Mouse (Mus musculus): ENCODE measurements around the gene Ap5m1. TPM values are rescaled to one million over a fixed set of nuclear protein-coding genes. Genes with fewer than 3 reads are reported as not detected.
"Not testable (repeated sequence)": the region's sequence is repeated elsewhere in the genome, so short reads cannot be mapped to it uniquely, and the experiment has no call there.

Ap5m1 gene
- polyA plus RNA-seq, 1 experiment from 2014 or later: 17.2 TPM

DNA sequence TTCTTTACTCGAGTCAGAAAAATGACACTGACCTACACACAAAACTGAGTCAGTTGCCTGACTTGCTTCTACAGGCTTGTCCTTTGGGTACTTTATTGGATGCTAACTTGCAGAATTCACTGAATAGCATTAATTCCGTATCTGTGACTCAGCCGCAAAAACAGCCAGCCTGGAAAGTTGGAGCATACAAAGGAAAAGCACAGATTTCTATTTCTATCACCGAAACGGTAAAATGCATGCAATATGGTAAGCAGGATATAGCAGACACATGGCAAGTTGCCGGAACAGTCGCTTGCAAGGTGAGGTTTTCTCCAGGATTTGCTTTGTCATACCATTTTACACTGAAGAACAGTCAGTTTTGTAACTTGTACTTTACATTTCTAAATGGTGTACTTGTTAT, 8.0 kb downstream of the Ap5m1 start:
- POLR2A ChIA-PET: no interaction called here

GRCm38 (mm10) chr14:49074361-49074760, 8.5 kb downstream of the Ap5m1 start:
- ATAC-seq (no peak), DNase-seq (ENCODE audit: low read depth, low spot score) (no peak)
- no peak for TF ChIP-seq CTCF (IDR thresholded peaks at IDR 0.05)
- CTCF ChIA-PET: interaction anchor here (1.2 kb wide), 1 partner anchor 45 kb away, joined by 4 read pairs; no protein-coding TSS in a partner anchor
- H3K27me3 ChIP-seq: no peaks in the 10 kb centered on the region
- in situ Hi-C loops (cut with MboI; ENCODE audit: low pct_unique_long_range_greater_than_20kb): no loop called here
- POLR2A ChIA-PET: no interaction called here

More for the DNA sequence above, 8.0 kb downstream of the Ap5m1 start:
- CTCF ChIA-PET: interaction anchor here (1.2 kb wide), 1 partner anchor 45 kb away, joined by 4 read pairs; no protein-coding TSS in a partner anchor
- no peak for DNase-seq (ENCODE audit: low read depth, low spot score)
- TF ChIP-seq CTCF (IDR thresholded peaks at IDR 0.05): no peak
- in situ Hi-C loops (cut with MboI; ENCODE audit: low pct_unique_long_range_greater_than_20kb): no loop called here
- no peak for ATAC-seq
- H3K27me3 ChIP-seq: no peaks in the 10 kb centered on the region

GRCm38 (mm10) chr14:49078820-49079219, 12.9 kb downstream of the Ap5m1 start:
- ATAC-seq (peak; percentile 39), DNase-seq (ENCODE audit: low read depth, low spot score) (no peak)
- no peaks in the 10 kb centered on the region for H3K27me3 ChIP-seq
- CTCF ChIA-PET: no interaction called here
- no peak for TF ChIP-seq CTCF (IDR thresholded peaks at IDR 0.05)
- in situ Hi-C loops (cut with MboI; ENCODE audit: low pct_unique_long_range_greater_than_20kb): no loop called here
- POLR2A ChIA-PET: no interaction called here

GRCm38 (mm10) chr14:49086522-49086921, 20.6 kb downstream of the Ap5m1 start:
- ATAC-seq: peak; percentile 71

GRCm38 (mm10) chr14:49088155-49089048, 22.5 kb downstream of the Ap5m1 start:
- ChIA-PET POLR2A (no interaction called here), CTCF (no interaction called here)
- in situ Hi-C loops (cut with MboI; ENCODE audit: low pct_unique_long_range_greater_than_20kb): no loop called here
- no peak for TF ChIP-seq CTCF (IDR thresholded peaks at IDR 0.05)
- ATAC-seq: no peak
- no peak for DNase-seq (ENCODE audit: low read depth, low spot score)
- H3K27me3 ChIP-seq: no peaks in the 10 kb centered on the region

More at GRCm38 (mm10) chr14:49086522-49086921, 20.6 kb downstream of the Ap5m1 start:
- in situ Hi-C loops (cut with MboI; ENCODE audit: low pct_unique_long_range_greater_than_20kb): no loop called here
- ChIA-PET CTCF (interaction anchor here (1.2 kb wide), 1 partner anchor 22 kb away, joined by 3 read pairs; no protein-coding TSS in a partner anchor), POLR2A (interaction anchor here (1.1 kb wide), 1 partner anchor 20 kb away, joined by 3 read pairs; the partner anchor contains the start of gene Ap5m1)
- DNase-seq (ENCODE audit: low read depth, low spot score): no peak
- TF ChIP-seq CTCF (IDR thresholded peaks at IDR 0.05): no peak
- no peaks in the 10 kb centered on the region for H3K27me3 ChIP-seq

DNA sequence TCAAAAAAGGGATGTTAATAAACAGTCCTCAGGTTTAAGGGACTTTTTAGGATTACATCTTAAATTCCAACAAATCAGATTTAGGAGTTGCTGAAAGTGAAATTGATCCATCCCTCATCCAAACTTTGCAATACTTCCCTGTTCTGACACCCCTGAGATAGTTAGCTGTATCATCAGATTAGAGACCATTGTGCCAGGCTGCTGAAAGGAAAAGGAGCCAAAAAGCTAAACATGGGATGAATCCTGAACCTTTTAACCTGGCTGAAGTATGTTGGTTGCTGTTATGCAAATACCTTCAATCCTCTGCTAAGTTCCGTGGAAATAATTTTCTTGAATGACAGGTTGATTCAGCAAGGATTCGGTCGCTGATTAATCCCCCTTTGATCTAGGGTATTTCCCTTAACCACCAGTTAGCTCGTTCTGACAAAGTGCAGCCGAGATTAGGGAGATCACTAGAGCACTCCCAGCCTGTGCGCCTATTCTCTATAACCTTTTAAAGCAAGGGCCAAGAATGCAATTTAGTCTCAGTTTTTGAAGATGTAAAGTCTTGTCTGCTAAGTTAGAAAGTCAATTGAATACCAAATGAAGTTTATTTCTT, 23.7 kb downstream of the Ap5m1 start:
- no peak for DNase-seq (ENCODE audit: low read depth, low spot score)
- TF ChIP-seq CTCF (IDR thresholded peaks at IDR 0.05): no peak
- H3K27me3 ChIP-seq: no peaks in the 10 kb centered on the region
- CTCF ChIA-PET: no interaction called here
- in situ Hi-C loops (cut with MboI; ENCODE audit: low pct_unique_long_range_greater_than_20kb): no loop called here
- POLR2A ChIA-PET: no interaction called here
- no peak for ATAC-seq

GRCm38 (mm10) chr14:49090102-49090501, 24.2 kb downstream of the Ap5m1 start:
- POLR2A ChIA-PET: no interaction called here
- in situ Hi-C loops (cut with MboI; ENCODE audit: low pct_unique_long_range_greater_than_20kb): no loop called here

DNA sequence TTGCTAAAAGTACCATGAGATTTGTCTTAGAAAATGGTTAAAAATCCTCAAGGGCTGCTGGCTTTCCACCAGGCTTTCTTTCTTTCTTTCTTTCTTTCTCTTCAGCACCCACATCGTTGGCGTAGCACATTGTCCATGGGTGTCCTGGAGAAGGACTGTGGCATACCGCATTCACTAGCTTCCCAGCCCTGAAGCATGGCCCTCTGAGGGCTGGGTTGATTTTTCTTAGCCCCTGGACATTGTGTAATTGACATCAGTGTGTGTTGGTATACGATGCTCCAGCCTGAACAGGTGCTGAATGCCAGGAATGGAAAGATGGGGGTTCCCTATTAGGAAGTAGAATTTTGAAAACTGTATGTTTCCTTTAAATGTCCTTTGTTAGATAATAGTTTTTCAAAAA, 25.4 kb downstream of the Ap5m1 start:
- ATAC-seq (no peak), DNase-seq (ENCODE audit: low read depth, low spot score) (no peak)
- TF ChIP-seq CTCF (IDR thresholded peaks at IDR 0.05): no peak
- H3K27me3 ChIP-seq: no peaks in the 10 kb centered on the region
- in situ Hi-C loops (cut with MboI; ENCODE audit: low pct_unique_long_range_greater_than_20kb): no loop called here
- CTCF ChIA-PET: interaction anchor here (0.9 to 1.4 kb wide), 3 partner anchors 9 to 124 kb away, joined by 3 to 4 read pairs (median 4); no protein-coding TSS in a partner anchor
- POLR2A ChIA-PET: no interaction called here

More at GRCm38 (mm10) chr14:49090102-49090501, 24.2 kb downstream of the Ap5m1 start:
- DNase-seq (ENCODE audit: low read depth, low spot score) (no peak), ATAC-seq (no peak)
- H3K27me3 ChIP-seq: no peaks in the 10 kb centered on the region
- CTCF ChIA-PET: no interaction called here
- no peak for TF ChIP-seq CTCF (IDR thresholded peaks at IDR 0.05)

GRCm38 (mm10) chr14:49091755-49092154, 25.9 kb downstream of the Ap5m1 start:
- POLR2A ChIA-PET; ATAC-seq; in situ Hi-C loops (cut with MboI; ENCODE audit: low pct_unique_long_range_greater_than_20kb); H3K27me3 ChIP-seq; DNase-seq (ENCODE audit: low read depth, low spot score): not testable (repeated sequence)
- CTCF ChIA-PET: interaction anchor here (0.9 to 1.4 kb wide), 3 partner anchors 9 to 125 kb away, joined by 3 to 4 read pairs (median 4); no protein-coding TSS in a partner anchor
- TF ChIP-seq CTCF (IDR thresholded peaks at IDR 0.05): peak; percentile 39

GRCm38 (mm10) chr14:49118381-49118780, 52.5 kb downstream of the Ap5m1 start:
- CTCF ChIA-PET: interaction anchor here (0.6 to 1.8 kb wide), 8 partner anchors 10 to 519 kb away, joined by 3 to 7 read pairs (median 4); no protein-coding TSS in a partner anchor
- ATAC-seq (no peak), DNase-seq (ENCODE audit: low read depth, low spot score) (peak; percentile 2)
- peak; percentile 79 for TF ChIP-seq CTCF (IDR thresholded peaks at IDR 0.05)
- POLR2A ChIA-PET: no interaction called here
- peaks cover 36% of the 10 kb centered on the region for H3K27me3 ChIP-seq
- in situ Hi-C loops (cut with MboI; ENCODE audit: low pct_unique_long_range_greater_than_20kb): loop anchor here (5.0 to 25.0 kb wide), 3 partner anchors 606 to 1356 kb away; no protein-coding TSS in a partner anchor
